Mouse (Mus musculus) ES-E14 (cell line): ENCODE data around the gene Tcl1b1.
"Not testable (repeated sequence)": the region's sequence is repeated elsewhere in the genome, so short reads cannot be mapped to it uniquely, and the experiment has no call there.

Source experiments
- HCFC1 ChIP-seq: IDR thresholded peaks from 2 replicates; pipeline ENCODE4 v1.6.1; 2012; ENCODE audit warnings: low read length, inconsistent platforms, borderline replicate concordance; ENCODE audit not compliant: insufficient read depth
- MAFK ChIP-seq: IDR thresholded peaks from 2 replicates; pipeline ENCODE4 v1.6.1; 2014; ENCODE audit warnings: mild to moderate bottlenecking, low read depth, low read length, inconsistent platforms; ENCODE audit not compliant: insufficient read depth
- ZC3H11A ChIP-seq: IDR thresholded peaks from 2 replicates; pipeline ENCODE4 v1.6.1; 2012; ENCODE audit warnings: low read depth, mild to moderate bottlenecking, inconsistent platforms, low read length, borderline replicate concordance
- ZNF384 ChIP-seq: IDR thresholded peaks from 2 replicates; pipeline ENCODE4 v1.6.1; 2012; ENCODE audit warnings: low read depth, low read length, inconsistent platforms

GRCm38 (mm10) chr12:105199684-105200497, 40.4 kb downstream of the Tcl1b1 start:
- not testable (repeated sequence) for TF ChIP-seq MAFK, HCFC1, ZC3H11A, ZNF384
